8 mouse cellular contexts compared by ENCODE assay signal in the genomic region with DNA sequence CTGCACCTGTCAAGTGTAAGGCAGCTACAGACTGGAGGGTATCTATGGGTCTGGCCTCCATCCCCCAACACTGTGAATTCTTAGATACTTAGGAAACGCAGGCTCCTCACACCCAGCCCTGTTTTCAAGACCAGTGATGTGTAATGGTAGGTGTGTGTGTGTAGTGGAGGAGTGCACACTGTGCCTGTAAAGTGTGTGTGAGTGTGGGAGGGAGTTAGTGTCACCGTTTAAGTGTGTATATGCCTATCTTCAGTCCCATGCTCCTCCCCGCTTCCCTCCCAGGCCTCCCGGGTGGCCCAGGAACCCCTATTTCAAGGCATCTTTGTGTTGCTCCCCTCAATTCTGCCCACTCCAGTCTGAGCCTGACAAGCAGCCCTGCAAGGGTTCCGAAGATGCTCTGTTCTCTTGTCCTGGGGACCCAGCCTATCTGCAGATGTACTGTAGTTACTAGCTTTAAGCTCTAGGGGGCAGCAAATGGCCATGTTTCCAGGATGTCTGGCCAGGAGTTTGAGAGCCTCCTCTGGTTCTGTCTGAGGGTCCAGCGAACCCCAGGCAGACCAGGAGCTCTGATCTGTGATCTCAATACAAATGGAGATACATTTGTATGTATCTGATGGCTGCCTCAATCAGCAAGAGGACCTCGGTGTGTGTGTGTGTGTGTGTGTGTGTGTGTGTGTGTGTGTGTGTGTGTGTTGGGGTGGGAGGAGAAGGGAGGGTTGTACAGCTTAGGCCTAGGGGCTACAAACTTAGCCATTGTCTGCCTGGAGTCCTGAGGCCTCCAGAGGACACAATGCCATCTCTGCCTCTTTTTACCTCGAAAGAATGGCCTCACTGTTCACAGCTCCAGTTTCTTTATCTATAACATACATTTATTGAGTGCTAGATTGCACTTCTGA.
DNase-seq lines count a peak whose midpoint lies in the region; ATAC-seq lines count a peak whose summit lies in the region.
"Had no signal": no experiment of that assay in that cellular context is flagged by ENCODE, and none has a peak within 500 bp of the region (broad histone marks: within the 10 kb centered on the region; RNA-seq: fewer than 3 reads in every experiment).

No protein-coding gene starts in this region.

- no peak overlapping the region for H3K9ac ChIP-seq in lung, embryonic 15.5 days
- H3K9ac ChIP-seq: heart, embryonic 15.5 days had no signal

- no peaks in the 10 kb centered on the region for H3K4me1 ChIP-seq in lung, embryonic 15.5 days
- H3K4me1 ChIP-seq: heart, embryonic 15.5 days had no signal

- H3K36me3 ChIP-seq in lung, embryonic 15.5 days, result no peaks in the 10 kb centered on the region
- H3K36me3 ChIP-seq: heart, embryonic 15.5 days had no signal

- DNase-seq in urinary bladder, postnatal 14 days (ENCODE audit: low spot score), result peak; percentile 34
- DNase-seq in urinary bladder, postnatal 10 days (ENCODE audit: low spot score), result no peak
- peak; percentile 3 for DNase-seq in c-Kit-negative CD71-positive TER-119-positive erythroid progenitor cells, embryonic 14.5 days (ENCODE audit: low read depth, low spot score)
- peak; percentile 69 for DNase-seq in forelimb bud, embryonic 11.5 days (ENCODE audit: low read depth, low spot score)
- DNase-seq in kidney, postnatal 10 days, result peak; percentile 62
- peak; percentile 50 for DNase-seq in right cerebral cortex, adult 18-20 months

- H3K9me3 ChIP-seq in lung, embryonic 15.5 days, result no peaks in the 10 kb centered on the region
- H3K9me3 ChIP-seq: heart, embryonic 15.5 days had no signal

- no peak overlapping the region for H3K27ac ChIP-seq in lung, embryonic 15.5 days
- H3K27ac ChIP-seq: heart, embryonic 15.5 days had no signal

- peak; percentile 60; the same call in 1 of the 2 replicates for ATAC-seq in lung, embryonic 15.5 days (ENCODE audit: borderline replicate concordance, extremely low read depth, low FRiP score, low TSS enrichment)

- WGBS in lung, embryonic 15.5 days, result 34% methylated on average over 8 of the region's 8 CpGs

- no peak overlapping the region for H3K4me2 ChIP-seq in lung, embryonic 15.5 days
- H3K4me2 ChIP-seq: heart, embryonic 15.5 days had no signal

- H3K4me3 ChIP-seq in lung, embryonic 15.5 days, result no peak overlapping the region
- H3K4me3 ChIP-seq: heart, embryonic 15.5 days had no signal

- no peaks in the 10 kb centered on the region for H3K27me3 ChIP-seq in lung, embryonic 15.5 days
- H3K27me3 ChIP-seq: heart, embryonic 15.5 days had no signal
